Comparison of ENCODE assay signal across 8 mouse cellular contexts in genomic region chr9:44335331-44336092, GRCm38 (mm10). TPM values are rescaled to one million over a fixed set of nuclear protein-coding genes. Genes with fewer than 3 reads are reported as not detected.
A peak's percentile ranks its signal among the peaks of the same experiment; 100 is the strongest.
DNase-seq lines count a peak whose midpoint lies in the region; ATAC-seq lines count a peak whose summit lies in the region.

No protein-coding gene starts in this region.

- no peaks in the 10 kb centered on the region for H3K27me3 ChIP-seq in heart, embryonic 10.5 days (ENCODE audit: insufficient read depth, poor library complexity, severe bottlenecking)
- no peaks in the 10 kb centered on the region for H3K27me3 ChIP-seq in midbrain, embryonic 14.5 days (ENCODE audit: control insufficient read depth, insufficient read depth, low read length)

- H3K9me3 ChIP-seq in heart, embryonic 10.5 days, result no peaks in the 10 kb centered on the region
- H3K9me3 ChIP-seq in midbrain, embryonic 14.5 days (ENCODE audit: control insufficient read depth, low read length), result no peaks in the 10 kb centered on the region

- H3K4me3 ChIP-seq in heart, embryonic 10.5 days, result peak overlapping the region; percentile 92
- H3K4me3 ChIP-seq in midbrain, embryonic 14.5 days (replicated peaks; ENCODE audit: low read depth, low read length), result peak overlapping the region; percentile 83

- under 1% methylated on average over 50 of the region's 50 CpGs for WGBS in heart, embryonic 10.5 days
- WGBS in midbrain, embryonic 14.5 days, result under 1% methylated on average over 50 of the region's 50 CpGs

- peaks cover 15% of the 10 kb centered on the region for H3K4me1 ChIP-seq in heart, embryonic 10.5 days
- peaks cover 13% of the 10 kb centered on the region for H3K4me1 ChIP-seq in midbrain, embryonic 14.5 days (ENCODE audit: control insufficient read depth, insufficient read depth, low read length)

- peaks cover 68% of the 10 kb centered on the region for H3K36me3 ChIP-seq in heart, embryonic 10.5 days
- peaks cover 32% of the 10 kb centered on the region for H3K36me3 ChIP-seq in midbrain, embryonic 14.5 days (ENCODE audit: control insufficient read depth, insufficient read depth, low read length)

- DNase-seq in cerebellum, adult 8-10 months, result no peak
- DNase-seq in 416B (ENCODE audit: low read depth), result peak; percentile 61
- peak; percentile 53 for DNase-seq in cerebellum, adult 9-11 months
- peak; percentile 82 for DNase-seq in heart, embryonic 10.5 days (ENCODE audit: low spot score)
- peak; percentile 37 to 46 for DNase-seq in kidney, postnatal 36 days
- DNase-seq in midbrain, embryonic 14.5 days, result peak; percentile 40
- DNase-seq in yolk sac, embryonic 10.5 days (ENCODE audit: low spot score), result peak; percentile 50

- H3K27ac ChIP-seq in heart, embryonic 10.5 days, result peak overlapping the region; percentile 97
- H3K27ac ChIP-seq in midbrain, embryonic 14.5 days (replicated peaks; ENCODE audit: low read depth, low read length), result peak overlapping the region; percentile 89

- H3K9ac ChIP-seq in midbrain, embryonic 14.5 days (replicated peaks; ENCODE audit: low read length), result peak overlapping the region; percentile 91

- peak; percentile 17; the same call in 1 of the 2 replicates for ATAC-seq in cerebellum, adult (ENCODE audit: insufficient number of reproducible peaks, low FRiP score, low TSS enrichment)
- no peak; the same call in 1 of the 2 replicates for ATAC-seq in midbrain, embryonic 14.5 days (ENCODE audit: low FRiP score, low TSS enrichment)

- H3K4me2 ChIP-seq in midbrain, embryonic 14.5 days (ENCODE audit: low read length), result peak overlapping the region; percentile 94

RNA-seq across cellular contexts. Expression of gene H2afx, which starts 1.0 kb away (rescaled TPM):
- 258 and 270 TPM in 2 replicates for polyA plus RNA-seq in heart, embryonic 10.5 days (2016; fragmentation: Nextera tagmentation; extraction: Ambion mirVana)
- polyA plus RNA-seq in midbrain, embryonic 14.5 days (2014; fragmentation: Nextera tagmentation; extraction: Ambion mirVana), result 98.1 and 128 TPM in 2 replicates

RNA-seq across cellular contexts. Expression of gene Hmbs, which starts 8.5 kb away (rescaled TPM):
- 276 and 285 TPM in 2 replicates for polyA plus RNA-seq in heart, embryonic 10.5 days (2016; fragmentation: Nextera tagmentation; extraction: Ambion mirVana)
- polyA plus RNA-seq in midbrain, embryonic 14.5 days (2014; fragmentation: Nextera tagmentation; extraction: Ambion mirVana), result 53.5 and 64.7 TPM in 2 replicates

RNA-seq across cellular contexts. Expression of gene Dpagt1, which starts 9.7 kb away (rescaled TPM):
- 35.2 and 36.6 TPM in 2 replicates for polyA plus RNA-seq in heart, embryonic 10.5 days (2016; fragmentation: Nextera tagmentation; extraction: Ambion mirVana)
- 37.0 and 40.5 TPM in 2 replicates for polyA plus RNA-seq in midbrain, embryonic 14.5 days (2014; fragmentation: Nextera tagmentation; extraction: Ambion mirVana)

RNA-seq across cellular contexts. Expression of gene C2cd2l, which starts 15.4 kb away (rescaled TPM):
- 6.9 and 9.5 TPM in 2 replicates for polyA plus RNA-seq in heart, embryonic 10.5 days (2016; fragmentation: Nextera tagmentation; extraction: Ambion mirVana)
- 25.2 and 25.5 TPM in 2 replicates for polyA plus RNA-seq in midbrain, embryonic 14.5 days (2014; fragmentation: Nextera tagmentation; extraction: Ambion mirVana)

RNA-seq across cellular contexts. Expression of gene Vps11, which starts 26.0 kb away (rescaled TPM):
- polyA plus RNA-seq in heart, embryonic 10.5 days (2016; fragmentation: Nextera tagmentation; extraction: Ambion mirVana), result 22.8 and 26.3 TPM in 2 replicates
- 34.4 and 36.7 TPM in 2 replicates for polyA plus RNA-seq in midbrain, embryonic 14.5 days (2014; fragmentation: Nextera tagmentation; extraction: Ambion mirVana)
